Mouse (Mus musculus): ENCODE results near the gene Cbx8. TPM values are rescaled to one million over a fixed set of nuclear protein-coding genes. Genes with fewer than 3 reads are reported as not detected.
A peak's percentile ranks its signal among the peaks of the same experiment; 100 is the strongest.

The Cbx8 gene
- polyA plus RNA-seq, 1 experiment: 9.5 TPM

DNA sequence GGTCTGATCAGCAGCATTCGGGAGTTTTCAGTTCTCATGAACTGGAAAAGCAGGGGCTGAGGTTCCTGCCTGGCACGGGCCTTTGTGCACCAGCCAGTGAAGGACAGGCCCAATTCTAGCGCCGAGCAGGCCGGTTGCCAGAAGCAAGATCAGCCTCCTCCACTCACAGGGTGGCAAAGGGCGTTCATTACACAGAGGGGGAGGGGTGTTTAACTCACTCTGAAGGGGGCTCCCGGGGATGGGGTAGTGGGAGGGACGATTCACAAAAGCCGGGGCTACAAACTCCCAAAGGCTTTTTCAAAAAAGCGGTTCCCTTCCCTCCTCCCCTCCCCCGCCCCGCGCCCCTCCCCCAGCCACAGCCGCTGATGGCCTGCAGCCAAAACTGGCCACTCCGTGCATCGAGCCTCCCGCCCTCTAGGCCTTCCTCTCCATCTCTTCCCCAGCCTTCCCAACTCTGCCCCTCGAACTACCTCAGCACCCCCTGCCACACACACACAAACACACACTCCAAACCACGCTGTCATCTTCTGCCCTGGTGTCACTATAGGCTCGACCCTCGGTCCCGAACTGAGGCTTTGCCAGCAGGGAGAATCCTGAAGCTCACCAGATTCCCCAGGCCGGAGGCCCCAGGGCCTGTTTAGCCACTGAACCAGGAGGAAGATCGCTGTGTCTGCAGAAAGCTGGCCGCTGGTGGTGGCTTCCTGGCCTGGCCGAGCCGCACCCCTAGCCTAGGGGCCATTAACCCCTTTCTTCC lies 38.1 kb upstream of the Cbx8 start:
- Histone ChIP-seq H3K4me3 (ENCODE audit: insufficient read depth, low read length) (no peak overlapping the region), H3K27ac (ENCODE audit: insufficient read depth, low read depth, low read length) (no peak overlapping the region), H3K4me1 (ENCODE audit: control insufficient read depth, insufficient read depth, low read length) (peaks cover 5% of the 10 kb centered on the region)
- no peak for TF ChIP-seq POLR2A (IDR thresholded peaks at IDR 0.05; ENCODE audit: borderline replicate concordance, low read depth, low read length)
- TF ChIP-seq CTCF (IDR thresholded peaks at IDR 0.05; ENCODE audit: low read depth, low read length): no peak

DNA sequence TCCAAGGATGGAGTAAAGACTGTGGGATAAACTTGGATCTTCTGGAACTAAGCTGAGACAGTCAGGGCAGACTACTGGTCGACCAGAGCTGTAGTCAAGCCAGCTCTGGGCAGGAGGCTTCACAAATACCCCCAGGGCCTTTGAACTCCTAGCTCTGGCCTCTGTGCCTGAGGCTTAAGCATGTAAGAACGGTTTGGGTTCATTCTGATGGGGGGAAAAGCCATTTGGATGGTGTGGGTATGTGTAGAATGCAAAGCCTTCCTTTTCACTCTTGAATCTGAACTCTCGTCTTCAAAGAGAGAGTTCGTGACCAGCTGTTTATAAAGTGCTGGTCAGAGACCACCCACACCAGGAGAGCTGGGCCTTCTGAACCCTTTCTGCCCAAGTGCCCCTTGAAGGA lies 37.0 kb upstream of the Cbx8 start:
- peaks cover 2% of the 10 kb centered on the region; the same call in 1 of the 2 replicates for H3K4me1 ChIP-seq (ENCODE audit: control insufficient read depth, insufficient read depth, low read length)
- TF ChIP-seq POLR2A (IDR thresholded peaks at IDR 0.05; ENCODE audit: borderline replicate concordance, low read depth, low read length) (no peak), CTCF (IDR thresholded peaks at IDR 0.05; ENCODE audit: low read depth, low read length) (no peak)

DNA sequence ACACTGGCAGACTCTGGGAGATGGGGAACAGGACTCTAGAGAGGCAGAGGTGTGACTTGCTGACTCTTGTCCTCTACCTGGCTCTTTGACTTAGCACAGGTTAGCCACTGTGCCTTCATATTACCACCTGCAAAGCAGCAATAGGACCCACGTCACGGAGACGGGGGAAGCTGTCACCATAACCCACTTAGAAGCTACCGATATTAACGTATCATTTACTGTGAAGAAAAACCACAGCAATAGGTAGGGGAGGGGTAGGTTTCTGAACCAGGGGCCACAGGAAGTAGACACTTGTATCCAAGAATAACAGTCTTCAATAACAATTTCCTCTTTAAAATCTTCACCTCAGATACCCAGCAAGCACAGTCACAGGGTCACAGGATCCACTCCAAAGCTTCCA lies 35.0 kb upstream of the Cbx8 start:
- no peaks in the 10 kb centered on the region for H3K4me1 ChIP-seq (ENCODE audit: control insufficient read depth, insufficient read depth, low read length)
- H3K27ac ChIP-seq (ENCODE audit: insufficient read depth, low read depth, low read length): no peak overlapping the region
- no peak overlapping the region for H3K4me3 ChIP-seq (ENCODE audit: insufficient read depth, low read length)
- TF ChIP-seq CTCF (IDR thresholded peaks at IDR 0.05; ENCODE audit: low read depth, low read length) (no peak), POLR2A (IDR thresholded peaks at IDR 0.05; ENCODE audit: borderline replicate concordance, low read depth, low read length) (no peak)

More for the DNA sequence above, 37.0 kb upstream of the Cbx8 start:
- no peak overlapping the region for H3K4me3 ChIP-seq (ENCODE audit: insufficient read depth, low read length)
- no peak overlapping the region for H3K27ac ChIP-seq (ENCODE audit: insufficient read depth, low read depth, low read length)

DNA sequence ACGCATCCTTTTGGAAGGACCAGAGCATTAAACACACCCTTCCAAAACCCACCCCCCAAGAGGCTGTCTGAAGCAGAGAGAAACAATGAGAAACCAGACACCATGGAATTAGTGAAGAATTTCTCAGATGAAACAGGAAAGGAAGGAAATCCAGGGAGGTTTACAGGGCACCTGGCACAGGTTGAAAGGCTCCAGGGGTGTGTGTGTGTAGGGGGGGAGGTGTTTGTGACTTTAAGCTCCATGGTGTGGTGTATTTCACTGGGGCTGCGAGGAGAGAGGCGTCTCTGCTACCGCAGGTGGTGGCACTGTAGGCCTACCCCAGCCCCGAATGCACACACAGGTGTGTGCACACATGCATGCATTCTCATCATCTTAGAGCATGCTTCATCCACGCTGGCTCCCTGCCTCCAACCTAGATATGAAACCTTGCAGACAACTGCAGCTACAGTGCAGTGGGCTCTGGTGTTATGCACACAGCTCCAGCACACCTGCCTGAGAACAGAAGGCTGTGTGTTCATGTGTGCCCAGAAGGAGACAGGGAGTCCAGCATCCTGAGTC lies 33.2 kb upstream of the Cbx8 start:
- H3K27ac ChIP-seq (ENCODE audit: insufficient read depth, low read depth, low read length): no peak overlapping the region
- TF ChIP-seq POLR2A (IDR thresholded peaks at IDR 0.05; ENCODE audit: borderline replicate concordance, low read depth, low read length) (no peak), CTCF (IDR thresholded peaks at IDR 0.05; ENCODE audit: low read depth, low read length) (no peak)

DNA sequence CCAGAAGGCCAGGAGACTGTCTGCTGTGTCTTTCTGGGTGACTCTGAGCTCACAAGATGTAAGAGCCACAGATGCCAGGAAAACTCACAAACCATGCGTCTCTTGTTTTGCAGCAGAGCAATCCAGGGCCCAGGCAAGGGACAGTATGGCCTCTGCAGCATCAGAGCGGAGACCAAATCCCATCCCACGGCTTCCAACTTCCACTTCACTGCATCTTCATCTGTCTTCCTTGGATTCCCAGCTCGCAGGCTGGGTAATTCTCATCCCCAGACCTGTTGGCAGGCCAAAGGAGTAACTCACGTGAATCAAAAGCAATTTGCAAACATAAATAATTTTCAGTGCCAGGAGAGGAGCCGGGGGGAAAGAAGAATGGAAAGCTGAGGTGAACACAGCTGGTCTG lies 32.2 kb upstream of the Cbx8 start:
- Histone ChIP-seq H3K4me1 (ENCODE audit: control insufficient read depth, insufficient read depth, low read length) (no peaks in the 10 kb centered on the region), H3K27ac (ENCODE audit: insufficient read depth, low read depth, low read length) (no peak overlapping the region), H3K4me3 (ENCODE audit: insufficient read depth, low read length) (no peak overlapping the region)
- TF ChIP-seq CTCF (IDR thresholded peaks at IDR 0.05; ENCODE audit: low read depth, low read length) (no peak), POLR2A (IDR thresholded peaks at IDR 0.05; ENCODE audit: borderline replicate concordance, low read depth, low read length) (no peak)

More for the DNA sequence above, 33.2 kb upstream of the Cbx8 start:
- H3K4me1 ChIP-seq (ENCODE audit: control insufficient read depth, insufficient read depth, low read length): no peaks in the 10 kb centered on the region
- H3K4me3 ChIP-seq (ENCODE audit: insufficient read depth, low read length): no peak overlapping the region

DNA sequence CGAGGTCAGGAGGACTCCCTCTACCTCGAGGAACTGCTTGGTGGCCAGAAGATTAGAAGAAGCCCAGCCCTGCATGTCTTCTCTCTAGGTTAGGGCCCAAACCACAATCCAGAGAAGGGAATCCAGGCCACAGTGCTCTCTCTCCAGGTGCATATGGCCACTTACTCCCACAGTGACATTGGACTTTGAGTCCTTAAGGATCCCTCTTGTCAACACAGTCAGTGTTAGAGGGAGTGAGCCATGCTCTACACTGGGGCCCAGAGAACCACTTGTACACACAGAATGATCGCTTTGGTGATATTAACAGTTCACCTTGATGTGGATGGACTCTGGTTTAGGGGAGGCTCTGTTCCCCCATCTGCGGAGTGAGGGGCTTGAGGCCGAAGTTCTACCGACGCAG lies 31.5 kb upstream of the Cbx8 start:
- no peak for TF ChIP-seq POLR2A (IDR thresholded peaks at IDR 0.05; ENCODE audit: borderline replicate concordance, low read depth, low read length)
- TF ChIP-seq CTCF (IDR thresholded peaks at IDR 0.05; ENCODE audit: low read depth, low read length): no peak
- H3K4me3 ChIP-seq (ENCODE audit: insufficient read depth, low read length): no peak overlapping the region
- no peak overlapping the region for H3K27ac ChIP-seq (ENCODE audit: insufficient read depth, low read depth, low read length)
- no peaks in the 10 kb centered on the region for H3K4me1 ChIP-seq (ENCODE audit: control insufficient read depth, insufficient read depth, low read length)

DNA sequence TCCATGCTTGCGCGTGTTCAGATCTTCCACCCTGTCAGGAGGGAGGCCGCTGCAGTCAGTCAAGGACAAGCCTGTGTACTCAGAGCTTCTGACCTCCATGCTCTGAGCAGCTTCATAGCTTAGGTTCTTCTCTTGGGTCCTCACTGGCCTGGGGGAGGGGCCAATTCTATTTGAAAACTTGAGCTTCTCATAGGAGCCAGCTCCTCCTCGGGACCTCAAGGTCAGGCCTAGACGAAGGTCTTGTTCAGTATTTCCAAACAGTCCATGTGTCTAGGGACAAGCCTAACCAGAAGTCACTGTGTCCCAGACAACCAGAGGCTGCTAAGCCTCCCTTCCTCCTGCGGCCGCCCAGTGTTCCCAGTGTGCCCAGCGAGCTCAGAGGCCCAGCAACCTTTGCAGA lies 26.1 kb upstream of the Cbx8 start:
- TF ChIP-seq POLR2A (IDR thresholded peaks at IDR 0.05; ENCODE audit: borderline replicate concordance, low read depth, low read length): no peak
- TF ChIP-seq CTCF (IDR thresholded peaks at IDR 0.05; ENCODE audit: low read depth, low read length): no peak
- no peak overlapping the region for H3K27ac ChIP-seq (ENCODE audit: insufficient read depth, low read depth, low read length)
- no peak overlapping the region for H3K4me3 ChIP-seq (ENCODE audit: insufficient read depth, low read length)
- no peaks in the 10 kb centered on the region for H3K4me1 ChIP-seq (ENCODE audit: control insufficient read depth, insufficient read depth, low read length)

DNA sequence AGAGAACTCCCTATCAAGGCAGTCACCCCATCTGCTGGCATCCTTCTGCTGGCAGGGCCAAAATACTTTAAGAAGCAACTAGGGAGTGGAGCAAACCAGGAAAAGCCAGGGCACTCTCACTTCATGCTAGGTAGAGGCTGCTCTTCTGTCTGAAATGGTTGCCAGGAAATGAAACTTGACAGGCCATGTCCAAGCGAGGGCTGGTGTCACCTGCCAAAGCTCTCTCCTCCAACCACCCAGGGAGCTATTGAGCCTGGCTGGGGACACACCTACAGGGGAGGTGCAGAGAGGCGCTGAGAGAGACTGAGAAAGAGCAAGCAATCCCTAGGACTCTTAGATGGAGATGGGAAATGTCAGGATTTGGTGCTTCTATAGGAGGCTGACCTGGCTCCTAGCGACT lies 18.5 kb upstream of the Cbx8 start:
- TF ChIP-seq CTCF (IDR thresholded peaks at IDR 0.05; ENCODE audit: low read depth, low read length) (no peak), POLR2A (IDR thresholded peaks at IDR 0.05; ENCODE audit: borderline replicate concordance, low read depth, low read length) (no peak)
- no peak overlapping the region for H3K27ac ChIP-seq (ENCODE audit: insufficient read depth, low read depth, low read length)
- no peak overlapping the region for H3K4me3 ChIP-seq (ENCODE audit: insufficient read depth, low read length)
- peaks cover 15% of the 10 kb centered on the region for H3K4me1 ChIP-seq (ENCODE audit: control insufficient read depth, insufficient read depth, low read length)

DNA sequence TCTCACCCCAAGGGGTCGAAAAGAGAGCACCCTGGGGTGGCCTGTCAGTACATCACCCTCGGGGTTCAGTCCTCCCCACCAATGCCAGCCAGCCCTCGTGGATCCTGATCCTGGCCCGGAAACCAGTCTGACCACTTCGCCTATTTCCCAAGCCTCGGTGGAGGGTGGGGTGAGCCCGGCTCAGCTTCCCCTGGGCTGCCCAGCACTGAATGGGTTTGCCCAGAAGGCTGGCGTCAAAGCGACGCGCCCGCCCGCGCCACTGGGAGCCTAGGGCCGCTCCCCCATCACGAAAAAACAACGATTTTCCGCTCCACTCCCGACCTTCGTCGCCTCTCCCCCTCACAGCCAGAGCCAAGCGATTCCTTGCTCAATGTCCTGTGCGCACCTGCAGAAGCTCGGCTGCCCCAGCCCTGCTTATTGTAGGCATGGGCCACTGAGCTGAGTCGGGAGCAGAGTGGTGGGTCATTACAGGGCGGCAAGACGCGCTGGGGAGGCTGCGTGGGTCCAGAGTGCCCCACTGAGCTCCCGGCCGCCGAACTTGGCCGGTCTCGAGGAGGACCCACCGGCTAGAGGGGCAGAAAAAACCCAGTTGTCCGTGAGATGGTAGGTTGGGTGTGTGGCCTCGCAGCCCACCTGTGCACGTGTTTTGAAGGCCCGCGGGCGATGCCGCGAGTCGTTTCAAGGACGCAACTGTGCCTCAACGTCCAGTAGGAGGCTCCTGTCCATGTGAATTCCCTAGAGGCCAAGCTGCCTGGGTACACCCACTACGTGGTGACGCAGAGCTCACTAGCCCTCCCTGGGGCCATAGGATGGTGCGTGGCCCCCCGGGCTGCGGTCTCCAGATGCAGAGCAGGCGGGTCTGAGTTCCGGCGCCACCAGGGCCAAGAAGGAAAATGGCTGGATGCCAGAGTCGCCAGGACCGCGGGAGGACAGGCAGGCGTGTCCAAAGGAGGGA lies 17.5 kb upstream of the Cbx8 start:
- Histone ChIP-seq H3K4me3 (ENCODE audit: insufficient read depth, low read length) (peak overlapping the region; percentile 24), H3K27ac (ENCODE audit: insufficient read depth, low read depth, low read length) (no peak overlapping the region), H3K4me1 (ENCODE audit: control insufficient read depth, insufficient read depth, low read length) (peaks cover 15% of the 10 kb centered on the region)
- TF ChIP-seq POLR2A (IDR thresholded peaks at IDR 0.05; ENCODE audit: borderline replicate concordance, low read depth, low read length) (no peak), CTCF (IDR thresholded peaks at IDR 0.05; ENCODE audit: low read depth, low read length) (peak; percentile 16; the same call in 1 of the 2 replicates)

Measured in bone marrow macrophage, adult 2 months (primary cell).